Mouse (Mus musculus) brain, adult 2 months (tissue): ENCODE measurements around the gene 1810009A15Rik.

Experiments
- DNase-seq: peaks from one replicate; pipeline ENCODE4 v3.0.0; 2011; ENCODE audit warnings: low read depth, low spot score

1810009A15Rik gene

DNA sequence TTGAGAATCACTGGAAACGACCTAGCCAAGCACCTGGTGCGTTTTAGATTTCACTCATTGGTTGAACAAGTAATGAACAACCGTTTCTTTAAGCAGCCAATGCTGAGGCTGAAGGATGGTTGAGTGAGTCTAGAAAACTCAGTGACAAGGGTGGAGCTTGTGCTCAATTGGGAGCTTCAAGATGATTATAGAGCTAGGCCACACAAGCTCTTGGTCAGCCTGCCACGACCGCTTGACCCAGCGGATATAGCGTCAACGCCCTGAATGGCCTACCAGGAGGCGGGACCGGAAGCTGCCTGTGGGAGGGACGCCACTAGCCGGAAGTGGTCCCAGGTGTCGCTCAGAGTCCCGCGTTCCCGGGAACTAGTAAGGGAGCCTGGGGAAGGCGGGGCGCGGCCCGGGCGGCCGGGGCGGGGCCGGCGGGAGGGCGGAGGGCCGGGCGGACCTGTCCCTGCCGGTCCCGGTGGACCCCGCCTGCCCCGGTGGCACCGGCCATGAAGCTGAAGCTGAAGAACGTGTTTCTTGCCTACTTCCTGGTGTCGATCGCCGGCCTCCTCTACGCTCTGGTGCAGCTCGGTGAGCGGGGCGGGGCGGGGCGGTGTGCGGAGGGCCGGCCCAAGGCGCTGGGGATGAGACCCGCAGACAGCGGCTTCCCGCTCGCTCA, 31.6 kb downstream of the 1810009A15Rik start, which contains the start of gene B3gat3:
Gene B3gat3 (plus strand): TSS at position 302 of the 664 bp plus-strand sequence.
- DNase-seq = peak; percentile 98

DNA sequence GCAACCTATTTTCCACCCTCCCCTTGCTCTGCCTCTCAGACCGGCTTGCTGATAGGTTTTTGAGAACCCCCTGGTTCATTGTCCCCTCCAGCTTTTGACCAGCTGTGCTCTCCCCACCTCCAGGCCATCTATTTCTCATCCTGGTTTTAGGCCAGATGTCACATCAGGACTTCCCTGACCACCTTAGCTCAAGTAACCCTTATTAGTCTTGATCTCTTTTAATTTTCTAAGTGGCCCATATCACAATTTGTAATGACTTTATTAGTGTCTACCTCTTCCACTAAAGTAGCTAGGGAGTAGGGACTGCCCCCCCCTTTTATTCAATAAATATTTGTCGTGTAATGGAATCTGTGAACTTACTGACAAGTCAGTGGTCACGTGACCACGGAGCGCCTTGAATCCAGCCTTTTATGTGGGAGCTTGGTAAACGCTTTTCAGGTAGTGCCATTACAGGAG, 32.2 kb downstream of the 1810009A15Rik start:
- DNase-seq = peak; percentile 66

DNA sequence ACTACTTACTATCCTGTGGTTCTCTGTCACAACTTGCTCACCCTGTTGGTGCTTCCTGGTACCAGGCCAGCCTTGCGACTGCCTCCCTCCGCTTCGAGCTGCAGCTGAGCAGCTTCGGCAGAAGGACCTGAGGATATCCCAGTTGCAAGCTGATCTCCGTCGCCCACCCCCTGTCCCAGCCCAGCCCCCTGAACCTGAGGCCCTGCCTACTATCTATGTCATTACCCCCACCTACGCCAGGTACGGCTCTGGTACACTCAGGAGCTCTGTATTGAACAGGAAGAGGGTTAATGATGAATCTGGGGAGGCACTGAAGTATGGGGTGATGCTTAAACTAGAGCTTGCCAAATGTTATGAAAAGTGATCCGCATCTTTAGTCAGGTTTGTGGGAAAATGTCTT, 33.1 kb downstream of the 1810009A15Rik start:
- no peak for DNase-seq

DNA sequence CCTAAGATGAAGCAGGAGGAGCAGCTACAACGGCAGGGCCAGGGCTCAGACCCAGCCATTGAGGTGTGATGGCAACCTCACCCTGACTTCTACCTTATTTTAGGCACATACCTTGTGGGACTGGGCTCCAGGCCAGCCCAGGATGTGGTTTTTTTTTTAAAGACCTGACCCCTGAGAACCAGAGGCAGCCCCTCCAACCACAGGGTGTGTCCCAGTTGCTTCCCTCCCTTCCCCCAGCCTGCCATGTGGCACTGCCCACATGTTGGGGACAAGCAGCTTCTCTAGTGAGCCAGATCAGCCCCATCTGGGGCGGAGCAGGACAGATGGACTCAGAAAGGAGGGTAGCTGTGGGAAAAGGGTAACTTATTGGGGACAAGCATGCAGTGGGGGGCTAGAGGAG, 38.1 kb downstream of the 1810009A15Rik start:
- no peak for DNase-seq

DNA sequence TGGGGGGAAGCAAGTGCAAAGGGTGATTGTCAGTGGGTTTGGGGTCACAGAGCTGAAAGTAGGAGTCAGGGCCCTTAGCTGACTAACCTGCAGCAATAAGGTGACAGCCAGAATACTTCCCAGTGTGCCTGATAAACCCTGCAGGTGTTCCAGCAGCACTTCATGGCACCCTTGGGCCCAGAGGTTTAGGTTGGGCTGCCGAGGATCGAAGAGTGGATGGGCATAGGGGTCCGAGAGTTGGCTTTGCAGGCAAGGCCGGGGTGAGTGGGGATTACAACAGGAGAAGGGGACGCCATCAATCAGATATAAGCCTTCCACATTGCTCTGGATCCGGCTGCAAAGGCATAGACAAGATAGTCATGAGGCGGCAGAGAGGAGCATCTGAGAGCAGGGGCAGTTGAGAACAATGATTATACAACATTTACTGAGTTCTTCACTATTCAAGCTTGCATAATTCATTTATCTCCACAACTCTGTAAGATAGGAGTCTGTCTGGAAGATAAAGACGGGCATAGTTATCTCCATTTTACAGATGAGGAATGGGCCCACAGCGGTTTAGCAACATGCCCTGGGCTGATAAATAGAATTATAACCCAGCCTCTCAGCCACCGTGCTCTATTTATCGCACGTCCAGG, 39.4 kb downstream of the 1810009A15Rik start:
- DNase-seq = no peak

DNA sequence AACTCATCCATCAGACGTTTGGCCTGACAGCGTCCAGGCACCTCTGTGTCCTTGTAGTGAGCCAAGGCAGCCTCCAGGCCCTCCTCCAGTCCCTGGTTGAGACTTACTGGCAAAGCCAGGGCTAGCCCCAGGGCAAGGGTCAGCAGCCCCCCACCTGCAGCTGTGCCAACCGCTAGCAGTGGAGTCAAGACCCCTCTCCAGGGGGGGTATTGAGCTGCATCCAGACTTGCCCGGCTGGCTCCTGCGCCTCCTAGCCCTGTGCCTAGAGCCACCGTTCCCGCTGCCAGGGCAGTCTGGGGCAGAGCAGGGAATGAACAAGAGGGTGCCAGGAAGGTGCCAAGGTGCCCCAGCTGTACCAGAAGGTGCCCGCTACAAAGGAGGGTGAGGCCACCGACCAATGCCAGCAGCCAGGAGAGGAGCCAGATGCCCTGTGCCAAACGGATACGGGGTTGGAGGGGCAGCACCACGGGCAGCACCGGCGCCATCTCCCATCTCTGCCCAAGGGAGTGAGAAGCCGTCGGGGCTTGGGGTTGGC, 40.1 kb downstream of the 1810009A15Rik start:
- DNase-seq = peak; percentile 69

DNA sequence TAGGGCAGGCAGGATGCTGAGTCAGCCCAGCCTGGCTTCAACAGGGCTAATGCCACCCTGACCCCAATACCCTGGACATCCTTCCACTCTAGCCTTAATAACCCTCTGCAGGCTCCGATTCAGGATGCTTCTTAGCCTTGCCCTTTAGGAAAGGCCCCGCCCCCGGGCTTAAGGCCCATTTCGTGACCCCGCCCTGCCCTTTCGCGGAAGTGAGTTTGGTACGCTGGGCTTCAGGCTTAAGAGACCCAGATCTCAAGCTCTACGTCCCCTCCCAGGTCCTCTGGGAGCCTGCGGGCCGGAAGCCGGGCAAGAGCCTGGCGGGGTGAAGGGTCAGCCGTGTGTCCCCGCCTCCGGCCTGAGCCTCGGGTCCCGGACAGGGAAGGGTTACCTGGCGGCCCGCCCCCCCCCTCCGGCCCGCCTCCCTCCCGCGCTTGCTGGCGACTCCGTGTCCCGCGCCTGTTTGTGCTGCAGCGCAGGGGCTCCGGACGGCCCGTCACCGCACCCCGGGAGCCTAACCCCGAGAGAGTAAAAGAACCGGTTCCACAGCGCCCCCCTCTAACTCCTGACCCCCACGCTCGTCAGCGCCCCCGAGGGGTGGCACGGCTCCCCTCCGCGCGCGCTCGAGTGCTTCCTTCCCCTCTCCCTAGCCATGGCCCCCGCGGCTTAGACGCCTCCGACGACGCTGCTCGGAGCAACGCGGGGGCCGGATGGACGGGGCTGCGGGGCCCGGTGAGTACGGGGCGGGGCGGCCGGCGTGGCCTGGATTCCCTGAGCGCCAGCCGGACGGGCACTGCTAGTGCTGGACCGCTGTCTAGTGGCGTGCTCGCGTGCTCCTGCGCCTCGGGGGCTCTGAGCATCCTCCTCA, 40.8 kb downstream of the 1810009A15Rik start, which contains the start of the genes Rom1 and Eml3:
Gene Rom1 (minus strand): TSS at position 133 of the 865 bp plus-strand sequence.
Gene Eml3 (plus strand): TSS at position 329 of the 865 bp plus-strand sequence.
- peak; percentile 86 for DNase-seq

DNA sequence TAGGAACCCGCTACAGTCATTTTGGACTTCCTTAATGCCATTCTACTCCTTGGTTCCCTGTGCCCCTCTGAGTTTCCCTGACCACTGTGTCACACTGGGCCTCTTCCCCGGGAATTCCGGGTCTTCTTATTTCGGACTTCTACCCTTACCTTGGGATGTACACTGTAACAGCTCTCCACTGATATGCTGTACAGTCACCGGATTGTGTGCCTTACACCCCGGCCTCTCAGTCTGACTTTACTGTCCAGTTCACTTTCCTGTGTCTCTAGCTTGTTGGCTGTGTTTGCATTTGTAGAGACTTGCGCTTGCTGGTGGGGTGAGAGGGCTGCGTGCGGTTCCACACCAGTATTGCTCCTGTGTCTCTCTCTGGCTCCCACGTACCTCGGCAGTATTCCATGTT, 41.5 kb downstream of the 1810009A15Rik start:
- no peak for DNase-seq

DNA sequence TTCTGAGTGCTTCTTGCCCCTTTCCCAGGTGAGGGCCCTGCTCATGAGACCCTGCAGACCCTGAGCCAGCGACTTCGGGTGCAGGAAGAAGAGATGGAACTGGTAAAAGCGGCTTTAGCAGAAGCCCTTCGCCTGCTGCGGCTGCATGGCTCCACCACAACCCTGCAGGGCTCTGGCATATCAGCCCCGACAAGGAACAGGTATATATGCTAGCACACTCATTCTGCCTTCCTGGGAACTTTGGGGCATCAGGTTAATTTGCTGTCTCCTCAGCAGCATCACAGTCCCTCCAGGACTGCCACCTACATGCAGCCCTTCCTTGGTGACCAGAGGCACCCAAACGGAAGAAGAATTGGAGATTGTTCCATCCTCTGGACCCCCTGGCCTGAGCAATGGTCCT, 42.1 kb downstream of the 1810009A15Rik start:
- no peak for DNase-seq

DNA sequence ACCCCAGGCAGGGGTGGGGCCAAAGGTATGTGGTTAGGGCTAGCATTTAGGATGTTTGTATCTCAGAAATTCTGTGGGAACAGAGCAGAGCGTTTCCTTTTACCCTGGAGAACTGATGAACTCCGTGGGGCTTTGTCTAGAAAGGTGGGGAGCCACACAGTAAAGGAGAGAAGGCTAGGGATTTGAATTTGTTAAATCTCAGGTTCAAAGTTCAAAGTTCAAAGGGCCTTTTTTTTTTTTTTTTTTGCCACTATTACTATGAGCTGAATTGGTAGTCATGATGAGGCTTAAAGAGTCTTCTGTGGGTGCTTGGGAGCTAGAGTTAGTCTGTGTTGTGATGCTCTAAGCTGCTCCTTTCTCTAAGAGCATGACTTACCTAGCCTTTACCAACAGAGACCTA, 48.1 kb downstream of the 1810009A15Rik start:
- no peak for DNase-seq
